Mouse (Mus musculus): ENCODE data around the gene Nsun5.

GRCm38 (mm10) chr5:135373601-135374000 is 3.8 kb downstream of the Nsun5 start:
- TF ChIP-seq EP300 (IDR thresholded peaks at IDR 0.05; ENCODE audit: low read depth) (no peak), CTCF (IDR thresholded peaks at IDR 0.05; ENCODE audit: low read depth) (0 out of 2 replicates have a peak, but pooled peaks have one; percentile 24)

Data from liver, postnatal 0 days (tissue).